Mouse (Mus musculus) forebrain, embryonic 11.5 days (tissue): ENCODE results near the gene Clstn2. TPM values are rescaled to one million over a fixed set of nuclear protein-coding genes. Genes with fewer than 3 reads are reported as not detected.

Experiments used
- ATAC-seq: fragments of 200-750 bp; cut with Nextera tagmentation; replicated peaks from 2 replicates; pipeline ENCODE4 v1.8.0; 2017; ENCODE audit warnings: moderate TSS enrichment; ENCODE audit not compliant: low FRiP score
- DNase-seq: peaks from one replicate; pipeline ENCODE4 v3.0.0-alpha.2; 2017; ENCODE audit warnings: low spot score
- H3K27ac ChIP-seq: fragments of 300-500 bp; sonication (generic); 2 replicates; pipeline ENCODE4 v1.5.1; 2014; ENCODE audit warnings: low read depth, low read length
- H3K27me3 ChIP-seq: fragments of 300-500 bp; sonication (generic); 2 replicates; pipeline ENCODE4 v1.6.1; 2014; ENCODE audit warnings: mild to moderate bottlenecking, low read length, mixed read lengths; ENCODE audit not compliant: control insufficient read depth, insufficient read depth
- H3K36me3 ChIP-seq: fragments of 300-500 bp; sonication (generic); 2 replicates; pipeline ENCODE4 v1.6.1; 2014; ENCODE audit warnings: mild to moderate bottlenecking, low read length, moderate library complexity, mixed read lengths; ENCODE audit not compliant: control insufficient read depth, insufficient read depth
- H3K4me1 ChIP-seq: fragments of 300-500 bp; sonication (generic); replicated peaks from 2 replicates; pipeline ENCODE4 v1.6.1; 2014; ENCODE audit warnings: low read length, mixed read lengths; ENCODE audit not compliant: control insufficient read depth, insufficient read depth
- H3K4me2 ChIP-seq: fragments of 300-500 bp; sonication (generic); 2 replicates; pipeline ENCODE4 v1.6.1; 2014; ENCODE audit warnings: low read depth, mild to moderate bottlenecking, low read length, moderate library complexity, mixed read lengths; ENCODE audit not compliant: severe bottlenecking
- H3K4me3 ChIP-seq: fragments of 300-500 bp; sonication (generic); 2 replicates; pipeline ENCODE4 v1.5.1; 2014; ENCODE audit warnings: low read depth, low read length
- H3K9ac ChIP-seq: fragments of 300-500 bp; sonication (generic); 2 replicates; pipeline ENCODE4 v1.6.1; 2014; ENCODE audit warnings: low read length
- H3K9me3 ChIP-seq: fragments of 300-500 bp; sonication (generic); 2 replicates; pipeline ENCODE4 v1.6.1; 2016; ENCODE audit warnings: low read length, mixed read lengths; ENCODE audit not compliant: control insufficient read depth
- WGBS: fragments of 180-500 bp; shearing (Covaris S2); extraction: QIAGEN DNeasy Blood & Tissue Kit; methylation state at CpG from one replicate; pipeline ENCODE4 v1.1.7; 2014; 5-methylcytosine and 5-hydroxymethylcytosine counted together
- polyA plus RNA-seq: library from polyadenylated mRNA; unstranded; fragments of >200 nt; fragmentation: Nextera tagmentation; extraction: Ambion mirVana; gene quantifications from 2 replicates; pipeline ENCODE4 v1.2.1, GENCODE M21; 2014

The Clstn2 gene
- polyA plus RNA-seq, 1 experiment from 2014 or later = 1.8 TPM

DNA sequence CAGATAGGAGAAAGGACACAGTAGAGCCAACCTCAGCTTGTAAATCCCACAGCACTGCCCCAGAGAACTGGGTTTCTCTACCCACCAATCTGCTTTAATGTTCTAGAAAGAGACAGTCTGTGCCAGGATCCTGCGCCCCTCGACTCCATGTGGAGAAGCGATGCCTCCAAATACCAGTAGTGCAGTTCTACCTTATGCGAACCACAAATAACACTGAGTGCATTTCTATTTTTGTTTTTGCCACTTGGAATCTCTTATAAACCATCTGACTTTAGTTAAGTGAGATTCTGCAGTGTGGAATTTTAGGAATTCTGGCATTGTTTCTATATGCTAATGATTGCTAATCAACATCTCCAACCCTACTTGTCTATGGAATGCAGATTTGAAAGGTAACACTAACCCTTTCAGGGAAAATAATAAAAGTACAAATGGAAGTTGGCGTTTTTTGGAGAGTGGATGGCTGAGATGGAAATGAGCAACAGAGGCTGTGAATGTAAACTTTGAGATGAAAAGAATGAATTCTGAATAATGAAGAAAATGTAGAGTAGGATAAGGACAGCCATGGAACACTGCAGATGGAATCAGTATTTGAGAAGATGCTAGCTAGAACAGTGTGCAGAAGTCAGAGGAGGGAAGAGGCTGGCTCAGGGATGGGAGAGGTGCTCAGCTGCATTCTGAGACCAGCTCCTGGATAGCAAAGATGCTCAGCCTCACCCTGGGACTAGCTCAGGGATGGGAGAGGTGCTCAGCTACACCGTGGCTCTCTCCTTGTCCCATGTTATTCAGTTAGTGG, 617.9 kb downstream of the Clstn2 start:
- WGBS = 82% methylated on average over 6 of the region's 6 CpGs
- Histone ChIP-seq H3K9ac (no peak overlapping the region), H3K27me3 (no peaks in the 10 kb centered on the region), H3K4me2 (no peak overlapping the region), H3K36me3 (no peaks in the 10 kb centered on the region), H3K9me3 (no peaks in the 10 kb centered on the region), H3K4me1 (no peaks in the 10 kb centered on the region), H3K27ac (no peak overlapping the region), H3K4me3 (no peak overlapping the region)
- ATAC-seq (no peak), DNase-seq (no peak)

DNA sequence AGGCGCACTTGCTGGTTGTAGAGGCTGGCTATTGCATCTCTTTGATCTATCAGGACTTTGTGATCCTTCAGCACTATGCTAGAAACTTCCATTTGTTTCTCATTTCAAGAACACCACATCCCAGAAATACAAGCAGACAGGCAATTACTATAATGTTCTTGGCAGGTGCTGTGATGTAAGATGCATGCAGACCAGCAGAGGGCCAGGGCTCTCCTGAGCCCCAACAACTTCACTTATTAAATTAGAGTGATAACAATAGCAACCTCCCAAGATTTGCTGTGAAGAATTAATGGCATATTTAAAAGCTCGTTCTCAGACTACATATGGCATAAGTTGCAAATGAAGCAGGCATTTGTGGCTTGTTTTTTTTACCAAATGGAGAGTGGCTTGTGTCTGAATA, 624.8 kb downstream of the Clstn2 start:
- Histone ChIP-seq H3K27ac (no peak overlapping the region), H3K9me3 (no peaks in the 10 kb centered on the region), H3K4me2 (no peak overlapping the region), H3K36me3 (no peaks in the 10 kb centered on the region), H3K4me1 (no peaks in the 10 kb centered on the region), H3K27me3 (no peaks in the 10 kb centered on the region), H3K9ac (no peak overlapping the region), H3K4me3 (no peak overlapping the region)
- ATAC-seq (no peak), DNase-seq (no peak)
- WGBS = 84% methylated on average over 2 of the region's 2 CpGs
